Comparison of ENCODE assay signal across 30 mouse cellular contexts in genomic region chr4:130949821-130950384, GRCm38 (mm10). TPM values are rescaled to one million over a fixed set of nuclear protein-coding genes. Genes with fewer than 3 reads are reported as not detected.
DNase-seq lines count a peak whose midpoint lies in the region; ATAC-seq and TF ChIP-seq lines count a peak whose summit lies in the region.
"Had no signal": no experiment of that assay in that cellular context is flagged by ENCODE, and none has a peak within 500 bp of the region (broad histone marks: within the 10 kb centered on the region; RNA-seq: fewer than 3 reads in every experiment).

No protein-coding gene starts in this region.

- H3K36me3 ChIP-seq in testis, adult 2 months (ENCODE audit: control insufficient read depth, insufficient read depth, low read length): no peaks in the 10 kb centered on the region
- H3K36me3 ChIP-seq: forebrain, embryonic 10.5 days; hindbrain, embryonic 12.5 days; hindbrain, embryonic 15.5 days had no signal

- no peaks in the 10 kb centered on the region for H3K27me3 ChIP-seq in testis, adult 2 months (ENCODE audit: control insufficient read depth, insufficient read depth, low read length)

- no peak for TF ChIP-seq CTCF in lung, adult 2 months (IDR thresholded peaks at IDR 0.05; ENCODE audit: insufficient read depth, low read length)
- no peak for TF ChIP-seq CTCF in testis, adult 2 months (IDR thresholded peaks at IDR 0.05; ENCODE audit: control insufficient read depth, insufficient read depth, insufficient replicate concordance, low read depth, low read length)

- WGBS in lung, adult 2 months: 76% methylated on average over 35 of the region's 35 CpGs

- TF ChIP-seq POLR2A in lung, adult 2 months (IDR thresholded peaks at IDR 0.05; ENCODE audit: borderline replicate concordance, extremely low read depth, low read depth, low read length): no peak
- no peak for TF ChIP-seq POLR2A in testis, adult 2 months (IDR thresholded peaks at IDR 0.05; ENCODE audit: control insufficient read depth, low read depth, low read length)

- DNase-seq in lung, postnatal 10 days: peak; percentile 15
- no peak for DNase-seq in lung, adult 2 months
- no peak for DNase-seq in testis, postnatal 14 days (ENCODE audit: low spot score)
- peak; percentile 54 for DNase-seq in R1 (ENCODE audit: low read depth, low spot score)
- peak; percentile 30 for DNase-seq in induced T-regulatory cell, adult 2 months (ENCODE audit: low read depth)
- DNase-seq in left cerebral cortex, postnatal 25 days (ENCODE audit: low spot score in 2 of 2): no peak
- DNase-seq: adrenal gland, adult 2 months; adrenal gland, postnatal 14 days; cerebellum, adult 11-12 months; cerebellum, adult 9-10 months; cerebellum, postnatal 14 days; gastrocnemius, postnatal 25 days had no signal

- ATAC-seq in cerebellum, adult (ENCODE audit: insufficient number of reproducible peaks, low FRiP score, low TSS enrichment): no peak
- ATAC-seq: CD4-positive, CD25-positive, alpha-beta regulatory T cell, adult 4 months; forebrain, embryonic 13.5 days; forebrain, embryonic 16.5 days had no signal

- H3K4me3 ChIP-seq in lung, adult 2 months (replicated peaks; ENCODE audit: extremely low read depth, low read depth, low read length): no peak overlapping the region
- H3K4me3 ChIP-seq in testis, adult 2 months (ENCODE audit: control insufficient read depth, low read depth, low read length): peak overlapping the region; percentile 9
- H3K4me3 ChIP-seq: forebrain, embryonic 10.5 days; forebrain, embryonic 13.5 days; hindbrain, embryonic 12.5 days; hindbrain, embryonic 15.5 days had no signal

- no peak overlapping the region for H3K27ac ChIP-seq in testis, adult 2 months (ENCODE audit: control insufficient read depth, insufficient read depth, low read depth, low read length)
- H3K27ac ChIP-seq: forebrain, embryonic 10.5 days; forebrain, embryonic 13.5 days; hindbrain, embryonic 12.5 days; hindbrain, embryonic 15.5 days had no signal

- H3K4me1 ChIP-seq in lung, adult 2 months (ENCODE audit: control insufficient read depth, insufficient read depth, low read length): no peaks in the 10 kb centered on the region
- peaks cover 3% of the 10 kb centered on the region for H3K4me1 ChIP-seq in testis, adult 2 months (ENCODE audit: control insufficient read depth, insufficient read depth, low read length)
- H3K4me1 ChIP-seq: hindbrain, embryonic 12.5 days had no signal

- intact Hi-C loops in left cerebral cortex, postnatal 25 days (cut with DNase I): loop anchor here (10.0 kb wide), 1 partner anchor 415 kb away; no protein-coding TSS in a partner anchor

RNA-seq across cellular contexts. Expression of gene Matn1, which starts 5.7 kb away (rescaled TPM):
- polyA plus RNA-seq in lung, adult 2 months (2012; rRNA removed): 0.14 TPM in 1 of 2 replicates, not detected in the other
- polyA plus RNA-seq in testis, adult 2 months (2012; rRNA removed): not detected in 2 replicates
- 1 to 10 TPM; 1.4 to 2.0 TPM for total RNA-seq in left cerebral cortex, postnatal 25 days (2021)
- total RNA-seq: adrenal gland, adult 2 months; adrenal gland, postnatal 14 days; adrenal gland, postnatal 4 days; gastrocnemius, adult 18-20 months; gastrocnemius, postnatal 25 days; heart, adult 8-10 months; heart, postnatal 25 days; hematopoietic stem cell, adult 5-6 weeks had no signal
- polyA plus RNA-seq: adrenal gland, adult 2 months; C2C12; CD4-positive, CD25-positive, alpha-beta regulatory T cell, adult 4 months; forebrain, embryonic 10.5 days; forebrain, embryonic 13.5 days; forebrain, embryonic 16.5 days; gonadal fat pad, adult 2 months; heart, embryonic 11.5 days; heart, embryonic 14.5 days; heart, postnatal 0 days had no signal

RNA-seq across cellular contexts. Expression of gene Laptm5, which starts 37.0 kb away (rescaled TPM):
- polyA plus RNA-seq in lung, adult 2 months (2012; rRNA removed): 258 and 317 TPM in 2 replicates
- polyA plus RNA-seq in testis, adult 2 months (2012; rRNA removed): 4.2 and 5.6 TPM in 2 replicates
- 10 to 100 TPM; 29.6 to 36.5 TPM for total RNA-seq in left cerebral cortex, postnatal 25 days (2021)

Comparison
In these comparisons a context has a peak if more than half of its experiments do, and no peak if none do; other contexts are left out.
1. DNase-seq: peak in lung, postnatal 10 days (single experiment), R1 (single experiment) and induced T-regulatory cell, adult 2 months (single experiment); none in lung, adult 2 months (single experiment), testis, postnatal 14 days (single experiment) and left cerebral cortex, postnatal 25 days (0 of 2).
2. RNA of gene Laptm5, which starts 37.0 kb away (polyA plus RNA-seq): 258 to 317 TPM in lung, adult 2 months; 4.2 to 5.6 TPM in testis, adult 2 months; every median in the first group is over 10 times any median in the second.